Mouse (Mus musculus) frontal cortex, adult 2 months (tissue): ENCODE data around the gene Acer1. TPM values are rescaled to one million over a fixed set of nuclear protein-coding genes. Genes with fewer than 3 reads are reported as not detected.
A peak's percentile ranks its signal among the peaks of the same experiment; 100 is the strongest.

Source experiments
- DNase-seq, 2 experiments: peaks; one replicate each; pipeline ENCODE4 v3.0.0; 2022; ENCODE audit warnings: low spot score in 1 of 2; ENCODE audit errors: extremely low spot score in 1 of 2
- polyA plus RNA-seq: library from polyadenylated mRNA; depleted of rRNA; stranded (reverse); fragments of >200 nt; gene quantifications from 2 replicates; pipeline ENCODE4 v1.2.3, GENCODE M21; 2012

The Acer1 gene
- polyA plus RNA-seq, 1 experiment, result not detected

DNA sequence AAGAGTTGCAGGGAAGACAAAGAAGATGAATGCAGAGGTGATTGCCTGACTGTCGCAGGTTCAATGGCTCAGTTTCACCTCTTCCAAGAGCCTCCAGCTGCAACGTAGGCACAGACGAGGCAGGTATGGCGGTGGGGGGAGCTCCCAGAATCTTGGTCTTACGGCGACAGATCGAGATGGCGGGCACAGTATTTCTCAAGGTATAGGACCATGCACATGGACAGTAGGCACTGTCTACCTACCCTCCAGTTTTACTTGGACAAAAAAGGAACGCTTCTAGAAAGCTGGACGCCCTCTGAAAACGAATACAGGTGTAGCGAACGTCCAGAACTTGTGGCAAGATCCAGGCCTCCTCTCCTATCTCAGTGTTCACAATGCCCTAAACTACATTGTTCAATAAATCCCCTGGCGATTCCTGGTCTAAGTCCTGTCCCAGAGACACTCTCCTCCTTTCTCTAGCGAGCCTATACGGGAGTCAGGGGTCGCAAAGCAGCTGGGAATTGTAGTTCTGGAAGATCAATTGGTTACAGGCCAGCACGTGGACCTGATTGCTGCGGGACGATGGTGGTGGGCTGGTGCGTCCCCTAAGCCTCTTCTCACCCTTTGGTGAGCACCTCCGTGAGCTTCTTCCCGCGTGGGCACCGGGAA, 7.7 kb upstream of the Acer1 start:
- peak in 1 of 2 experiments; percentile 87 for DNase-seq

GRCm38 (mm10) chr17:56988921-56989430, 7.0 kb upstream of the Acer1 start:
- DNase-seq, result no peak

- no peak for DNase-seq
These were observed 6.5 kb upstream of the Acer1 start for GRCm38 (mm10) chr17:56988441-56988840.

- no peak for DNase-seq
These were observed 4.3 kb upstream of the Acer1 start for GRCm38 (mm10) chr17:56986105-56986805.

GRCm38 (mm10) chr17:56985656-56986055, 3.7 kb upstream of the Acer1 start:
- no peak for DNase-seq

DNA sequence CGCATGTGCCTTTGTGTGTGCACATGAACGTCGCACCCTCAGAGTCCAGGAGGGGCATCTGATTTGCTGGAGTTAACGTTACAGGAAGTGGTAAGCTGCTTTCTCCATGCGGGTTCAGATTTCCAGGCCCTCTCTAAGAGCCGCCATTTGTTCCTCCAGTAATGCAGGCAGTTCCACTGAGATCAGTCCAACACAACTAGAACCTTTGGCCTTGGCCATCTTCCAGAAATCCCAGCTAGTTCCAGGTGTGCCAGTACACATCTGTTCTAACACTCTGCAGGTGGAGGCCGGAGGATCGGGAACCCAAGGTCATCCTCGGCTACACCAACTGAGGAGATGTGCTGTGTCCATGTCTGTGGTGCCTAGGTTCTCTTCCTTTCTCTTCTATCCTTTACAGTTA, 3.0 kb upstream of the Acer1 start:
- no peak for DNase-seq

DNA sequence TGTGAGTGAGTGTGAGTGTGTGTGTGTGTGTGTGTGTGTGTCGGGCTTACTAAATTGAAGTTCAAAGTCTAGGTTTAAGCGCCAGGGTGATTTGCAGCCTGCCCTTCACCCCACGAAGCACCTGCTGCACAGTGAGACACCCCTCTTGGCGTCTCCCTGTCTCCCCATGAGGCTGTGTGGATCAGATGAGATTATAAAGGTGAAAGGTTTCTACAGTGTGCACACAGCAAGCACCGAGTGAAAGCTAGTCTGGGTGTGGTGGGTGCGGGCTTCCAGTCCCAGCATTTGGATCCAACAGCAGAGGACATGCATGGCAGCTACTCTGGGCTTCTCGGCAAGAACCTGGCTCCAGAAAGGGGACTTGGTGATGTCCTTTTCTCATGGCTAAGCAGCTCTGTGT, 877 bp downstream of the Acer1 start:
- DNase-seq, result no peak

DNA sequence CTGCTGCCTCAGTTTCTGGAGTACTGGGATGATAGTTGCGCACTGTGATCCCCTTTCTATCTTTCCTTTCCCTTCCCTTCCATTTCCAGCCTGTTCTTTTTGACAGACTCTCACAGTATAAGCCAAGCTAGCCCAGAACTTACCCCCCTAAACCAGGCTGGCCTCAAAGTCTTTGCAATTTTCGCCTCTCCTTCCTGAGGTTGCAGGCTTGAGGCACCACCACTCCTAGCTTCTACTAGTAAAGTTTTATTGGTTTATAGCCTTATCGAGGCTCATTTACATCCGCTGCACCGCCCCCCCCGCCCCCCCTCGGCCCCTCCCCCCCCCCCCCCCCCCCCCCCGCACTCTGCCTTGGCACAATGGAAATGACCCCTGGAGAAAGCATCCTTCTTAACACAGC, 2.4 kb downstream of the Acer1 start:
- no peak for DNase-seq

GRCm38 (mm10) chr17:56976531-56977390, 5.2 kb downstream of the Acer1 start:
- no peak for DNase-seq

- no peak for DNase-seq
These were observed 6.5 kb downstream of the Acer1 start for GRCm38 (mm10) chr17:56975391-56975790.

GRCm38 (mm10) chr17:56974708-56975240, 7.2 kb downstream of the Acer1 start:
- no peak for DNase-seq

GRCm38 (mm10) chr17:56973956-56974707, 7.8 kb downstream of the Acer1 start:
- no peak for DNase-seq

DNA sequence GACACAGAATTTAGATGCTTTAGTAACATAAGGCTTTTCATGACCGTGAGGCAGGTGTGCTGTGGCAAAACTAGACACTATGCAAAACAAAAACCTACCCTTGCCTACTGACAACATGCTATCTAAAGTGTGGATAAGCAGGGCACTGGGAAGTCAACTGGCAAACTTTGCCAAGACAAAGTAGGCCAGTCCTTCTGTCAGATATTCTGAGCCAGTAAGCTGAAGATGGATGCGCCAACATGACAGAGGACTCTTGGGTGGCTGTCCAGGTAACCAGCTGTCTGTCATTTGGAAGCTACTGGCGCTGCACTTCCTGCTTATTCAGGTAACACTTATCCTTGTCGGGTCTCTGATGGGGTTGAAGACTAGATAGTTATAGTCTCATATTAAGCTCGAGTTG, 11.8 kb downstream of the Acer1 start:
- DNase-seq, result no peak

GRCm38 (mm10) chr17:56969321-56969720, 12.6 kb downstream of the Acer1 start:
- DNase-seq, result no peak

DNA sequence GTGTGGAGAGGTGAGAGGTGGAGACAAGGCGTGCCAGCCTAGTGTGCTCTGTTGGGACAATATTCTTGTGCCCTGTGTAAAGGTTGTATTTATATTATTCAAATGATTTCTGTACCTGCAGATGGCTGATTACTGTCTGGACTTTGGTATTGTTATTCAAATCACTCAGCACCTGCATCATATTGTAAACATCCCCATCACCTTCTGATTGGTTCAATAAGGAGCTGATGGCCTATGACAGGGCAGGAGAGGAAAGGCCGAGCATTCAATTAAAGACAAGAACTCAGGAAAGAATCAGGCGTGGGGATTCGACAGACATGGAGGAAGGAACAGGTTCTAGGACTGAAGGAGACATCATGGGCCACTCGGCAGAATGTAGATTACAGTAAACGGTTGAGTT, 18.3 kb downstream of the Acer1 start:
- DNase-seq, result no peak

DNA sequence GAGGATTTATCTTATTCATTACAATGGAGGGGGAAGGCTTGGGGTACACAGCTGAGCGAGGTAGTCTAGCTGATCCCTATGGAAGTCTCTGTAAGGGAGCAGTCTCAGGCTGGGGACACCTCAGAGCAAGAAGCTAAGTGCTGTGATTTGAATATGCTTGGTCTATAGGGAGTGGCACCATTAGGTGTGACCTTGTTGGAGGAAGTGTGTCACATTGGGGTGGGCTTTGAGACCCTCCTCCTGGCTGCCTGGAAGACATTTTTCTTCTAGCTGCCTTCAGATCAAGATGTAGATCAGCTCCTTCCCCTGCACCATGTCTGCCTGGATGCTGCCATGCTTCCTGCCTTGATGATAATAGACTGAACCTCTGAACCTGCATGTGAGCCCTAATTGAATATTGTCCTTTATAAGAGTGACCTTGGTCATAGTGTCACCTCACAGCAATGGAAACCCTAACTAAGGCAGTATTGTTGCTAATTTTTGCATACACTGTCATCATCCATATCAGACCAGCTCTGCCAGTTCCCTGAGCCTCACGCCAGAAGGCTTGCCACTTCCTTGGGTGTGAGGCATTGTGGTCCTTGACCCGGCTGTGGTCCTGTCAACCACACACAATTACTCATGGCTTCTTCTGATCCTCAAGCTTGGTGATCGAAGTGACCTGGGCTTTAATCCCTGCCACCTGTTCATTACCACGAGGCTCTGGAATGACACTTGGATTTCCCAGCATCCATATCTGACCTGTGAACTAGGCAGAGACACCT, 19.1 kb downstream of the Acer1 start:
- no peak for DNase-seq

- DNase-seq, result no peak
These were observed 20.0 kb downstream of the Acer1 start for GRCm38 (mm10) chr17:56961880-56962279.

- no peak for DNase-seq
These were observed 23.3 kb downstream of the Acer1 start for GRCm38 (mm10) chr17:56958667-56959066.

- DNase-seq, result no peak
These were observed 24.0 kb downstream of the Acer1 start for GRCm38 (mm10) chr17:56957763-56958429.
